Mouse (Mus musculus): ENCODE data around the gene Paxbp1. TPM values are rescaled to one million over a fixed set of nuclear protein-coding genes. Genes with fewer than 3 reads are reported as not detected.
A peak's percentile ranks its signal among the peaks of the same experiment; 100 is the strongest.

Gene Paxbp1
- polyA plus RNA-seq, 1 experiment from 2014 or later = 18.3 TPM

- peaks cover 20% of the 10 kb centered on the region for H3K36me3 ChIP-seq (ENCODE audit: control insufficient read depth, insufficient read depth)
- peak within 1 kb of the TSS; percentile 99 for H3K9ac ChIP-seq (ENCODE audit: low read depth, low read length)
- peak; percentile 96 for ATAC-seq (ENCODE audit: low read depth)
- H3K27ac ChIP-seq (ENCODE audit: low read length) = peak within 1 kb of the TSS; percentile 95
- under 1% methylated on average over 65 of the region's 66 CpGs for whole genome bisulfite sequencing (ENCODE audit: insufficient replicate concordance)
- no peaks in the 10 kb centered on the region for H3K9me3 ChIP-seq (replicated peaks; ENCODE audit: control insufficient read depth, low read length)
- H3K4me1 ChIP-seq (ENCODE audit: control insufficient read depth, low read depth, low read length) = peaks cover 19% of the 10 kb centered on the region
- H3K27me3 ChIP-seq (ENCODE audit: control insufficient read depth, insufficient read depth, low read depth, low read length) = no peaks in the 10 kb centered on the region
- H3K4me3 ChIP-seq (ENCODE audit: low read depth, low read length) = peak within 1 kb of the TSS; percentile 99
- peak within 1 kb of the TSS; percentile 95 for H3K4me2 ChIP-seq (ENCODE audit: low read depth, low read length)
These were observed 33.2 kb downstream of the Paxbp1 start, which contains the start of gene Synj1 for GRCm38 (mm10) chr16:91011021-91011683. Gene Synj1 (minus strand): TSS chr16:91011308.

- Histone ChIP-seq H3K27ac (ENCODE audit: low read length) (peak overlapping the region; percentile 95), H3K9ac (ENCODE audit: low read depth, low read length) (peak overlapping the region; percentile 99), H3K36me3 (ENCODE audit: control insufficient read depth, insufficient read depth) (peaks cover 15% of the 10 kb centered on the region), H3K9me3 (replicated peaks; ENCODE audit: control insufficient read depth, low read length) (no peaks in the 10 kb centered on the region), H3K4me1 (ENCODE audit: control insufficient read depth, low read depth, low read length) (peaks cover 19% of the 10 kb centered on the region), H3K4me2 (ENCODE audit: low read depth, low read length) (peak overlapping the region; percentile 95), H3K27me3 (ENCODE audit: control insufficient read depth, insufficient read depth, low read depth, low read length) (no peaks in the 10 kb centered on the region), H3K4me3 (ENCODE audit: low read depth, low read length) (peak overlapping the region; percentile 99)
- whole genome bisulfite sequencing (ENCODE audit: insufficient replicate concordance) = 0% methylated on average over 42 of the region's 42 CpGs
- ATAC-seq (ENCODE audit: low read depth) = peak; percentile 56
These were observed 33.7 kb downstream of the Paxbp1 start for GRCm38 (mm10) chr16:91010581-91011020.

GRCm38 (mm10) chr16:91009942-91010529 lies 34.3 kb downstream of the Paxbp1 start:
- under 1% methylated on average over 19 of the region's 19 CpGs for WGBS (ENCODE audit: insufficient replicate concordance)
- no peak for ATAC-seq (ENCODE audit: low read depth)
- Histone ChIP-seq H3K4me2 (ENCODE audit: low read depth, low read length) (peak overlapping the region; percentile 95), H3K9me3 (replicated peaks; ENCODE audit: control insufficient read depth, low read length) (no peaks in the 10 kb centered on the region), H3K9ac (ENCODE audit: low read depth, low read length) (peak overlapping the region; percentile 99), H3K27me3 (ENCODE audit: control insufficient read depth, insufficient read depth, low read depth, low read length) (no peaks in the 10 kb centered on the region), H3K27ac (ENCODE audit: low read length) (peak overlapping the region; percentile 95), H3K4me3 (ENCODE audit: low read depth, low read length) (peak overlapping the region; percentile 99), H3K36me3 (ENCODE audit: control insufficient read depth, insufficient read depth) (peaks cover 10% of the 10 kb centered on the region), H3K4me1 (ENCODE audit: control insufficient read depth, low read depth, low read length) (peaks cover 22% of the 10 kb centered on the region)

- ATAC-seq (ENCODE audit: low read depth) = no peak
- 65% methylated on average over 4 of the region's 4 CpGs for WGBS (ENCODE audit: insufficient replicate concordance)
- H3K4me2 ChIP-seq (ENCODE audit: low read depth, low read length) = no peak overlapping the region
- H3K27ac ChIP-seq (ENCODE audit: low read length) = no peak overlapping the region
- H3K9ac ChIP-seq (ENCODE audit: low read depth, low read length) = no peak overlapping the region
- no peak overlapping the region for H3K4me3 ChIP-seq (ENCODE audit: low read depth, low read length)
- no peaks in the 10 kb centered on the region for H3K9me3 ChIP-seq (replicated peaks; ENCODE audit: control insufficient read depth, low read length)
- H3K27me3 ChIP-seq (ENCODE audit: control insufficient read depth, insufficient read depth, low read depth, low read length) = no peaks in the 10 kb centered on the region
- peaks cover 15% of the 10 kb centered on the region for H3K4me1 ChIP-seq (ENCODE audit: control insufficient read depth, low read depth, low read length)
- H3K36me3 ChIP-seq (ENCODE audit: control insufficient read depth, insufficient read depth) = no peaks in the 10 kb centered on the region; the same call in 1 of the 2 replicates
These were observed 39.3 kb downstream of the Paxbp1 start for GRCm38 (mm10) chr16:91004915-91005538.

- H3K9ac ChIP-seq (ENCODE audit: low read depth, low read length) = no peak overlapping the region
- 52% methylated on average over 2 of the region's 2 CpGs for WGBS (ENCODE audit: insufficient replicate concordance)
- H3K27ac ChIP-seq (ENCODE audit: low read length) = no peak overlapping the region
These were observed 43.2 kb downstream of the Paxbp1 start for GRCm38 (mm10) chr16:91001098-91001497.

GRCm38 (mm10) chr16:90999827-91000226 lies 44.5 kb downstream of the Paxbp1 start:
- Histone ChIP-seq H3K27me3 (ENCODE audit: control insufficient read depth, insufficient read depth, low read depth, low read length) (no peaks in the 10 kb centered on the region), H3K4me3 (ENCODE audit: low read depth, low read length) (no peak overlapping the region), H3K9ac (ENCODE audit: low read depth, low read length) (no peak overlapping the region), H3K9me3 (replicated peaks; ENCODE audit: control insufficient read depth, low read length) (no peaks in the 10 kb centered on the region), H3K36me3 (ENCODE audit: control insufficient read depth, insufficient read depth) (no peaks in the 10 kb centered on the region; the same call in 1 of the 2 replicates), H3K4me2 (ENCODE audit: low read depth, low read length) (no peak overlapping the region), H3K4me1 (ENCODE audit: control insufficient read depth, low read depth, low read length) (peaks cover 9% of the 10 kb centered on the region), H3K27ac (ENCODE audit: low read length) (no peak overlapping the region)
- WGBS (ENCODE audit: insufficient replicate concordance) = 70% methylated on average over 4 of the region's 4 CpGs
- no peak for ATAC-seq (ENCODE audit: low read depth)

More at GRCm38 (mm10) chr16:91001098-91001497, 43.2 kb downstream of the Paxbp1 start:
- no peaks in the 10 kb centered on the region; the same call in 1 of the 2 replicates for H3K36me3 ChIP-seq (ENCODE audit: control insufficient read depth, insufficient read depth)
- H3K27me3 ChIP-seq (ENCODE audit: control insufficient read depth, insufficient read depth, low read depth, low read length) = no peaks in the 10 kb centered on the region
- no peak overlapping the region for H3K4me3 ChIP-seq (ENCODE audit: low read depth, low read length)
- ATAC-seq (ENCODE audit: low read depth) = no peak
- H3K4me2 ChIP-seq (ENCODE audit: low read depth, low read length) = no peak overlapping the region
- H3K9me3 ChIP-seq (replicated peaks; ENCODE audit: control insufficient read depth, low read length) = no peaks in the 10 kb centered on the region
- peaks cover 4% of the 10 kb centered on the region for H3K4me1 ChIP-seq (ENCODE audit: control insufficient read depth, low read depth, low read length)

GRCm38 (mm10) chr16:90997822-90998221 lies 46.5 kb downstream of the Paxbp1 start:
- H3K4me3 ChIP-seq (ENCODE audit: low read depth, low read length) = no peak overlapping the region
- H3K36me3 ChIP-seq (ENCODE audit: control insufficient read depth, insufficient read depth) = no peaks in the 10 kb centered on the region
- H3K27me3 ChIP-seq (ENCODE audit: control insufficient read depth, insufficient read depth, low read depth, low read length) = no peaks in the 10 kb centered on the region
- no peak overlapping the region for H3K9ac ChIP-seq (ENCODE audit: low read depth, low read length)
- no peaks in the 10 kb centered on the region for H3K9me3 ChIP-seq (replicated peaks; ENCODE audit: control insufficient read depth, low read length)
- no peak for ATAC-seq (ENCODE audit: low read depth)
- H3K27ac ChIP-seq (ENCODE audit: low read length) = no peak overlapping the region
- H3K4me2 ChIP-seq (ENCODE audit: low read depth, low read length) = no peak overlapping the region
- peaks cover 13% of the 10 kb centered on the region for H3K4me1 ChIP-seq (ENCODE audit: control insufficient read depth, low read depth, low read length)
- WGBS (ENCODE audit: insufficient replicate concordance) = 84% methylated on average over 3 of the region's 3 CpGs

- no peaks in the 10 kb centered on the region for H3K9me3 ChIP-seq (replicated peaks; ENCODE audit: control insufficient read depth, low read length)
- H3K4me1 ChIP-seq (ENCODE audit: control insufficient read depth, low read depth, low read length) = peaks cover 13% of the 10 kb centered on the region
- H3K27me3 ChIP-seq (ENCODE audit: control insufficient read depth, insufficient read depth, low read depth, low read length) = no peaks in the 10 kb centered on the region
- peaks cover under 1% of the 10 kb centered on the region; the same call in 1 of the 2 replicates for H3K36me3 ChIP-seq (ENCODE audit: control insufficient read depth, insufficient read depth)
- WGBS (ENCODE audit: insufficient replicate concordance) = 75% methylated on average over 7 of the region's 7 CpGs
- H3K4me3 ChIP-seq (ENCODE audit: low read depth, low read length) = no peak overlapping the region
- no peak overlapping the region for H3K4me2 ChIP-seq (ENCODE audit: low read depth, low read length)
- ATAC-seq (ENCODE audit: low read depth) = no peak
- no peak overlapping the region for H3K9ac ChIP-seq (ENCODE audit: low read depth, low read length)
- no peak overlapping the region for H3K27ac ChIP-seq (ENCODE audit: low read length)
These were observed 47.8 kb downstream of the Paxbp1 start for GRCm38 (mm10) chr16:90996327-90997243.

Measured in liver, embryonic 16.5 days (tissue).